Mouse (Mus musculus): Measurements from ENCODE around the gene Olfr65. TPM values are rescaled to one million over a fixed set of nuclear protein-coding genes. Genes with fewer than 3 reads are reported as not detected.

Gene Olfr65
- total RNA-seq (2021) = not detected
- long read RNA-seq = 0 reads

DNA sequence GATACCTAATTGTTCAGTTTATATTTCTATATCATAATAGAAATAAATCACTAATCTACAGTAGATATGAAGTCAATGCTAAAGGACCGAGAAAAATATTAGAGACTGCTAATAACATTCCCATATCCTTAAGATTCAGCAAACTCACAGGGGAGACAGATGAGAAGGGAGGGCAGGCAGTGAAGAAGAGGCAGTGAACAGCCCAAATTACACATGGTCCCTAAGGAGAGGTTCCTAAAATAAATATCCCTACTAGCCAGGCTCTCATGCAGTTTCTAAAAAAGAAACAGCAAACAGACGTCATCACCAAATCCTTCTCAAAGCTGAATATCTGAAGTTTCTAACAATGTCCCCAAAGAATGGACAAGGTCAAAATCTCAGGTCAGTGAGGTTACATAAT is at the start of gene Olfr65:
Gene Olfr65, plus strand, starts transcription at position 301 of the 400 bp plus-strand sequence.
- DNase-seq (ENCODE audit: low spot score in 2 of 2) = no peak

DNA sequence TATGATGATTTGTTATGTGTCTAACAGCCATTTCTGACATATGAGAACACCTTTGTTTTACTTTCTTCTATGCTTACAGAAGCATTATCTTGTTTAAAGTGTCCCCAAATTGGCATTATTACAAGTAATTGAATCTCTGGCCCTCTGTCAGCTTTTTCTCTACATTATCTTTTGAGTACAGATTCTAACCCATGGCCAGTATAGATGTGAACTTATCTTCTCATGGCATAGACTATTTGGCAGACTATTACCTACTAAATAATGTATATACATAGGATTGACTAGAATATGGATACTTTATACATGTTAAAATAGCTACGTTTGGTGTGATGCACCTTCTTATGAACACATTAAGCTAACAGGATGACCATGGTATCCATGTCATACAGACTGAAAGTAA is 48.6 kb upstream of the Olfr65 start:
- DNase-seq (ENCODE audit: low spot score in 2 of 2) = no peak

GRCm38 (mm10) chr7:103859076-103859475 is 44.2 kb upstream of the Olfr65 start:
- DNase-seq (ENCODE audit: low spot score in 2 of 2) = no peak

DNA sequence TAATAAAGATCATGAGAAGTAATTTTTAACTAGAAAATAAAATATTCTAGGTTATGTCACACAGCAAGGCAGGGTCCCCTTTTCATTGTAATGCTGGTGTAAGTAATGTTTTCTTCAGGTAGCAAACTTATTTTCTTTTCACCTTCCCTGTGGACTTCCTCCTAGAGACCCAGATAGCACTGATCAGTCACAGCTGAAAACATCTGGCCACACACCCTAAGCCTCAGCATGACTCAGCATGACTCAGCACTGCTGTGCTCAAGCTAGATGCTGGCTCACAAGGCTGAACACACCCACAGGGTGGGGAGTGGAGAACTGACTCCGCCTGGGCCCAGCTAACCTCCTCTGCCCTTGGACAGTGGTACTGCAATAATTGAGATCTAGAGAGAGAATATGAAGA is 42.4 kb upstream of the Olfr65 start:
- no peak for DNase-seq (ENCODE audit: low spot score in 2 of 2)

DNA sequence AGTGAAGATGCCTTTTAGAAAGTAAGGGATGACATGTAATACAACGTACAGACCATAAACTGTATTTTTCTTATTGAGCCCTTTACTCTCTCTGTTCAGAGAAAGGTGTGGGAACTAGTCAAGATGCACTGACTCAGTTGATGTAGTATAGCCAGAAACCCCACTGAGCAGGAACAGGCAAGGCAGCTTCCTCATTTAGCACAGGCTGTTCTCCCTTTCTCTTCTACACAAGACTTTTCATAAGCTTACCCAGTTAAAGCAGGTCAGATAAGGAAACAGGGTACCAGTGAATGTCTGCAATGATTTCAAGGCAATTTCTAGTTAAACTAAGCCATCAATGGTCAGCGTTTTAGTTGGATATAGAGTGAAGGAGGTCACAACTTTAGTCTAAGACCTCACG is 41.8 kb upstream of the Olfr65 start:
- DNase-seq (ENCODE audit: low spot score in 2 of 2) = no peak

DNA sequence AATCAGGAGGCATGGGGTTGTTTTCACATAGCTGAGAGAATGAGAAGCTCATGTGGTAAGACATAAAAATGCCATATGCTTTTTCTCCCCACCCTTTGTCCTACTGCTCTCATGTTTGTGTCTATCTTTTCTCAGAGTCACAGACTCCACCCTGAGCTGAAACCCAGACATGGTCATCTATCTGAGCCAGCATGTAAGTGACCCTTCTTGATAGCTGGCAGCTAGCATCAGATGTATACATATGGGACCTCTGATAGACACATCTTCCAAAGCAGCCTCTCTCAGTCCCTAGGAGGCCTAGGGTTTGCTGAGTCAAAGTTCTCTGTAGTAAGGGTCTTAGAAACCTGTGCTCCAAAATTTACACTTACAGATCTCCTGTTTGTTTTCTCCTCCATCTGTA is 37.6 kb upstream of the Olfr65 start:
- no peak for DNase-seq (ENCODE audit: low spot score in 2 of 2)

GRCm38 (mm10) chr7:103870667-103871066 is 32.6 kb upstream of the Olfr65 start:
- DNase-seq (ENCODE audit: low spot score in 2 of 2) = no peak

GRCm38 (mm10) chr7:103873064-103873463 is 30.2 kb upstream of the Olfr65 start:
- no peak for DNase-seq (ENCODE audit: low spot score in 2 of 2)

GRCm38 (mm10) chr7:103874451-103874850 is 28.8 kb upstream of the Olfr65 start:
- DNase-seq (ENCODE audit: low spot score in 2 of 2) = no peak

GRCm38 (mm10) chr7:103877093-103877492 is 26.2 kb upstream of the Olfr65 start:
- DNase-seq (ENCODE audit: low spot score in 2 of 2) = no peak

GRCm38 (mm10) chr7:103886152-103886551 is 17.1 kb upstream of the Olfr65 start, which contains the start of gene Olfr66:
Gene Olfr66 (minus strand): TSS chr7:103886252.
- DNase-seq (ENCODE audit: low spot score in 2 of 2) = no peak

GRCm38 (mm10) chr7:103894385-103894784 is 8.9 kb upstream of the Olfr65 start, which contains the start of gene Olfr64:
Gene Olfr64 (minus strand): TSS chr7:103894485.
- no peak for DNase-seq (ENCODE audit: low spot score in 2 of 2)

DNA sequence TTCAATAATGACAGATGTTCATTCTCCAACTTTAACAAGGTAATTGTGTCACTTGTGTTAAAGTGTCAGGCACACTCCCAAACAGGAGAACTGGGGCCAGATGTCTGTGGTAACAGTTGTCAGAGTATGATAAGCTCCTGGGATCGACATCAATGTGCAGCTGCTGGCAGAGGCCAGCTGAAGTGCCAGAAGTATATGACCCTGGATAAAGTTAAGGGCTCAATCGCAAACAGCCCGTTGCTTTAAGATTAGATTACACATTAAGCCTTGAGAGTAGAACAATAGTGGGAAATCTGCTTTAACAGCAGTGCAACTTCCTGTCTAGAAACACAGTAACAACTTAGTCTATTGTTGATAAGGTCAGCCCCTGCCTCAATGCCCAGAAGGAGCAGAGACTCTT is 6.8 kb downstream of the Olfr65 start:
- DNase-seq (ENCODE audit: low spot score in 2 of 2) = no peak

GRCm38 (mm10) chr7:103912969-103913511 is 9.8 kb downstream of the Olfr65 start:
- DNase-seq (ENCODE audit: low spot score in 2 of 2) = no peak

DNA sequence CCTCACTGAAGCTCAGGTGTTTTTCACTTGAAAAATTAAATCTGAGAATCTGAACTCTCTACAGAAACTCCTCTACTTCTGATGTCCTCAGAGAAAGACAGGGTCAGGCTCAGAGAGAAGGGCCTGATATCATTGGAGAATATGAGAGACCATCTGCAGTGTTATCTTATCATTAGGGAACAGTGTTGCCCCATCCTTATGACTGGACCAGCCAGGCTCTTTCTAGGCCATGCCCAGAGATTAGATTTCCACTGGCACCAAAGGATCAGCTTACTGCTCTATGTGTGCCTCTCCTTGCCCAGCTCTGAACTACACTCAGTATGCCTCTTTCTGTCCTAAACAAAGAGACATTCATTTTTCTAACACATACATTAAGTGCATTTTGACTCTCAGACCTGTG is 12.1 kb downstream of the Olfr65 start:
- no peak for DNase-seq (ENCODE audit: low spot score in 2 of 2)

DNA sequence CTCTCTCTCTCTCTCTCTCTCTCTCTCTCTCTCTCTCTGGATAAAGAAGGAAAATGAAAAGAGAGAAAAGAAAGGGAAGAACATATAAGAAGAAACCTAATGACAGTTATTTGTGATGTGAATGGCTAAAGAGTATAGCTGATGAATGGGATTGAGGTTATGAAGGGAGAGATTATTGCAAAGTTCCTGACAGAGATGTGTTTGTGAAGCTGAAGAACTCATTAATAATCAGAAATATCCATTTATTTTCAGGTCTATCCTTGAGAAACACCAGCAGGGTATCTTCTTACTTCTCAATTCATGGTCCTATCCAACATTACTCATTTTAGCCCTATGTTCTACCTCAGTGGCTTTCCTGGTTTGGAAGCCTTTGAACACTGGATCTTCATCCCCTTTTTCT is 25.2 kb downstream of the Olfr65 start, which contains the start of gene Olfr631:
Gene Olfr631, plus strand, starts transcription at position 301 of the 400 bp plus-strand sequence.
- DNase-seq (ENCODE audit: low spot score in 2 of 2) = no peak

DNA sequence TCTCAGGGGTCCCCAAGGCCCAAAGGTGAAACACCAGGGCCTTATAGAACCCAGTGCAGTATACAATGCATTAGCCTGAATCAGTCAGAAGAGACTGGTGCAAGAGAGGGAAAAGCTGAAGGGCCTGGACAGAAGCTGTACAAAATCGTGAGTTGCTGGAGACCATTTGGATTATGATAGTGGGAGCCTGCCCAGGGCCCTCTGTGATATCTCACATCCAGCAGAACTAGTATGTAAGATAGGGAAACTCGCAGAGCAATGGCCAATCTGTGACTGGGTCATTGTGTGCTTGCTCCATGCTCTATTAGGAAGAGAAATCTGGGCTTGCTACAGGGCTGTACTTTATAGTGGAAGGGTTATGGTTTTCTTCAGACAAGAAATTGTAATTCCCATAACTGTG is 31.0 kb downstream of the Olfr65 start, which contains the start of gene Olfr632:
Gene Olfr632, plus strand, starts transcription at position 84 of the 400 bp plus-strand sequence.
- DNase-seq (ENCODE audit: low spot score in 2 of 2) = no peak

GRCm38 (mm10) chr7:103942730-103943129 is 39.4 kb downstream of the Olfr65 start:
- DNase-seq (ENCODE audit: low spot score in 2 of 2) = peak; percentile 6 to 12

DNA sequence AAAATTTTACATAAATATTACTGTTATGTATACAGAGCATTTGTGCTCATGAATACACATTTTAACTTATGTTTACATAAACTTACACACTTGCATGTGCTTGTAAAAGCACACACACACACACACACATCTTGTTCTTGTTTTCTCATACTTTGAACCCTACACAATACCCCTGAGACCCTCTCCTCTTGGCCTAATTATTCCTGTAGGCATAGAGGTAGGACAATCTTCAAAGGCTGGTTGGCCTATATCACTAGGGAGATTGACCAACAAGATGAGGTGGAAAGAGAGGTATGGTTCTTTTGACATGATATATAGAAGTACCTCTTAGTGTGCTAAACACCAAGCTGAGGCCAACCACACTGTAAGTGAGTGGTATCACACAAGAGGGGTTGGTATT is 40.9 kb downstream of the Olfr65 start, which contains the start of gene Olfr633:
Gene Olfr633, plus strand, starts transcription at position 301 of the 400 bp plus-strand sequence.
- no peak for DNase-seq (ENCODE audit: low spot score in 2 of 2)
